Mouse (Mus musculus): Measurements from ENCODE around the gene Phf3. TPM values are rescaled to one million over a fixed set of nuclear protein-coding genes. Genes with fewer than 3 reads are reported as not detected.
"Not testable (repeated sequence)": the region's sequence is repeated elsewhere in the genome, so short reads cannot be mapped to it uniquely, and the experiment has no call there.

Phf3 gene
- polyA plus RNA-seq, 1 experiment from 2014 or later, result 33.4 TPM

GRCm38 (mm10) chr1:30789689-30790088, 84.0 kb downstream of the Phf3 start:
- no peaks in the 10 kb centered on the region for H3K4me1 ChIP-seq
- H3K27ac ChIP-seq (replicated peaks), result no peak overlapping the region
- no peaks in the 10 kb centered on the region for H3K9me3 ChIP-seq (replicated peaks)
- H3K9ac ChIP-seq, result no peak overlapping the region
- H3K4me2 ChIP-seq (replicated peaks), result no peak overlapping the region
- no peak overlapping the region for H3K4me3 ChIP-seq (replicated peaks)
- H3K36me3 ChIP-seq, result no peaks in the 10 kb centered on the region
- no peak for ATAC-seq (ENCODE audit: insufficient number of reproducible peaks, low FRiP score, low TSS enrichment, low read depth)
- no peaks in the 10 kb centered on the region for H3K27me3 ChIP-seq
- 61% methylated on average over 1 of the region's 1 CpGs for WGBS

DNA sequence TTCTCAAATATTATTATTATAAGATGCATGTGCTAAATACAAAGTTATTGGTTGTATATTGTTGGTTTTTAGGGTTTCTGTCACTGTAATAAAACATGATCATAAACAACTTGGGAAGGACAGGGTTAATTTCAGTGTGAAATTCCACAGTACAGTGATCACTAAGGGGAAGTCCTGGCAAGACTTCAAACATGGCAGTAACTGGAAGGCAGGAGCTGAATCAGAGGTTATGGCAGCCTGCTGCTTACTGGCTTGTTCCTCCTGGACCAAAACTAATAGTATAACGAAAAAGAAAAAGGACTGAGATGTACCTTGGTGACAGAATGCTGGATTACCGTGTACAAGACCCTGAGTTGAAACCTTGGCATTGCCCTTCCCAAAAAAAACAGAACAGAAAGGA, 84.7 kb downstream of the Phf3 start:
- H3K4me2 ChIP-seq (replicated peaks), result no peak overlapping the region
- H3K9ac ChIP-seq, result no peak overlapping the region
- no peaks in the 10 kb centered on the region for H3K36me3 ChIP-seq
- no peaks in the 10 kb centered on the region for H3K9me3 ChIP-seq (replicated peaks)
- ATAC-seq (ENCODE audit: insufficient number of reproducible peaks, low FRiP score, low TSS enrichment, low read depth), result no peak
- H3K27ac ChIP-seq (replicated peaks), result no peak overlapping the region
- H3K4me1 ChIP-seq, result no peaks in the 10 kb centered on the region
- H3K27me3 ChIP-seq, result no peaks in the 10 kb centered on the region
- no peak overlapping the region for H3K4me3 ChIP-seq (replicated peaks)
- 57% methylated on average over 2 of the region's 2 CpGs for WGBS

GRCm38 (mm10) chr1:30786583-30786982, 87.1 kb downstream of the Phf3 start:
- WGBS, result 80% methylated on average over 9 of the region's 9 CpGs
- ATAC-seq (ENCODE audit: insufficient number of reproducible peaks, low FRiP score, low TSS enrichment, low read depth), result no peak

GRCm38 (mm10) chr1:30783741-30784140, 90.0 kb downstream of the Phf3 start:
- no peaks in the 10 kb centered on the region for H3K9me3 ChIP-seq (replicated peaks)
- no peaks in the 10 kb centered on the region for H3K36me3 ChIP-seq
- WGBS, result 77% methylated on average over 6 of the region's 6 CpGs
- H3K27me3 ChIP-seq, result no peaks in the 10 kb centered on the region
- H3K4me1 ChIP-seq, result no peaks in the 10 kb centered on the region
- H3K4me2 ChIP-seq (replicated peaks), result no peak overlapping the region
- H3K27ac ChIP-seq (replicated peaks), result no peak overlapping the region
- ATAC-seq (ENCODE audit: insufficient number of reproducible peaks, low FRiP score, low TSS enrichment, low read depth), result no peak
- H3K9ac ChIP-seq, result no peak overlapping the region
- H3K4me3 ChIP-seq (replicated peaks), result no peak overlapping the region

More at GRCm38 (mm10) chr1:30786583-30786982, 87.1 kb downstream of the Phf3 start:
- Histone ChIP-seq H3K36me3 (no peaks in the 10 kb centered on the region), H3K4me3 (replicated peaks) (no peak overlapping the region), H3K27me3 (no peaks in the 10 kb centered on the region), H3K4me1 (no peaks in the 10 kb centered on the region), H3K9ac (no peak overlapping the region), H3K4me2 (replicated peaks) (no peak overlapping the region), H3K27ac (replicated peaks) (no peak overlapping the region), H3K9me3 (replicated peaks) (no peaks in the 10 kb centered on the region)

DNA sequence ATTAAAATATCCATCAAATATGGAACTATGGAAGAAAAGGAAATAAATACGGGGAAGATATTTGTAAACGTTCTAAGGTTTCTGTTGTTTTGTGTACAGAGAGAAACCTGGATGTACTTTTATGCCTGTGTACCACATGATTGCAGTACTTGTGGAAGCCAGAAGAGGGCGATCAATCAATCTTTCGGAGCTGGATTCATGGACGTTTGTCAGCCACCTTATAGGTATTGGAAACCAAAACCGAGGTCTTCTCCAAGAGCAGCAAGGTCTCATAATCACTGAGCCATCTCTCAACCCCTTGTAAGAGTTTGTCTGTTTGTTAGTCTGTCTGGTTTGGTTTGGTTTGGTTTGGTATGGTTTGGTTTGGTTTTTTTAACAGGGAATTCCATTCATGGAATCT, 93.4 kb downstream of the Phf3 start:
- 41% methylated on average over 6 of the region's 6 CpGs for WGBS
- H3K27me3 ChIP-seq, result no peaks in the 10 kb centered on the region
- no peak overlapping the region for H3K27ac ChIP-seq (replicated peaks)
- no peak overlapping the region for H3K9ac ChIP-seq
- H3K4me3 ChIP-seq (replicated peaks), result no peak overlapping the region
- H3K4me2 ChIP-seq (replicated peaks), result no peak overlapping the region
- H3K9me3 ChIP-seq (replicated peaks), result no peaks in the 10 kb centered on the region
- no peaks in the 10 kb centered on the region for H3K36me3 ChIP-seq
- ATAC-seq (ENCODE audit: insufficient number of reproducible peaks, low FRiP score, low TSS enrichment, low read depth), result no peak
- no peaks in the 10 kb centered on the region for H3K4me1 ChIP-seq

DNA sequence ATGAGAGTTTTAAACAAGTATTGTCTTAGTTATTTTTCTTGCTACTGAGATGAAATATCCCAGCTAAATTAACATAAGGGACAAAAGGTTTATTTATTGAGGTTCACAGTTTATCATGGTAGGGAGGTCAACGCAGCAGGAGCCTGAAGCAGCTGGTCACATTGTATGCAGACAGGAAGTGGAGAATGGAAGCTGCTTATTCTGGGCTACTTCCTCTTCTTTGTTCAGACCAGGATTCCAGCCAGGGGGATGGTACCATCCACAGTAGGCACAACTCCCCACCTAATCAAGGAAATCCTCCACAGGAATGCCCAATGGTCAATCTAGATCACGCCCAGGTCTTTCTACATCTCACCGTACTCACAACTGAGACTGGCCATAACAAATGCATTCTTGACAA, 94.2 kb downstream of the Phf3 start:
- no peak for ATAC-seq (ENCODE audit: insufficient number of reproducible peaks, low FRiP score, low TSS enrichment, low read depth)
- H3K9ac ChIP-seq, result no peak overlapping the region
- no peak overlapping the region for H3K4me3 ChIP-seq (replicated peaks)
- no peak overlapping the region for H3K27ac ChIP-seq (replicated peaks)
- H3K4me1 ChIP-seq, result no peaks in the 10 kb centered on the region
- no peak overlapping the region for H3K4me2 ChIP-seq (replicated peaks)
- 92% methylated on average over 3 of the region's 3 CpGs for WGBS
- H3K27me3 ChIP-seq, result no peaks in the 10 kb centered on the region
- no peaks in the 10 kb centered on the region for H3K36me3 ChIP-seq
- no peaks in the 10 kb centered on the region for H3K9me3 ChIP-seq (replicated peaks)

- H3K36me3 ChIP-seq, result no peaks in the 10 kb centered on the region
- 0 out of 2 replicates have a peak overlapping the region, but pooled peaks have one; percentile 13 for H3K4me3 ChIP-seq (replicated peaks)
- no peak overlapping the region for H3K9ac ChIP-seq
- no peaks in the 10 kb centered on the region for H3K27me3 ChIP-seq
- H3K27ac ChIP-seq (replicated peaks), result no peak overlapping the region
- no peaks in the 10 kb centered on the region for H3K4me1 ChIP-seq
- 17% methylated on average over 14 of the region's 14 CpGs for WGBS
- ATAC-seq (ENCODE audit: insufficient number of reproducible peaks, low FRiP score, low TSS enrichment, low read depth), result no peak
- no peaks in the 10 kb centered on the region for H3K9me3 ChIP-seq (replicated peaks)
- peak overlapping the region; percentile 25; the same call in 1 of the 2 replicates for H3K4me2 ChIP-seq (replicated peaks)
These were observed 95.2 kb downstream of the Phf3 start for GRCm38 (mm10) chr1:30778374-30779005.

DNA sequence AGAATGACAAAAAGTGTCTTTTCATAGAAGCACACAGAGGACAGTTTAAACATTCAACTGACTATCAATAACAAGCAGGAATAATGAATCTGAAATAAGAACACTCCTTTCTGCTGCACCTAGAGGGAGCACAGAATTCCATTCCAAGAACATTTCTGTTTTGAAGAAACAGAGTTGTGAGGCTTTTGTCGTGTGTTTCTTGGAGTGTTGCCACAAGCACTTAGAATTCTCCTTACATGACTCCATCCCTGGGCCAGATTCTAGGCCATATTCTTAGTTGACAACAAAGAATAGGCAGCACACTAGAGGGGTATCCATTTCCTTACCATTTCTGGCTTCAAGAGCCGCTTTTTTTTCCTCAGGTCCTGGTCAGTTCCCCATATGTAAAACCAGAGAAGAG, 97.5 kb downstream of the Phf3 start:
- no peaks in the 10 kb centered on the region for H3K36me3 ChIP-seq
- no peak overlapping the region for H3K4me2 ChIP-seq (replicated peaks)
- WGBS, result 49% methylated on average over 2 of the region's 2 CpGs
- no peak for ATAC-seq (ENCODE audit: insufficient number of reproducible peaks, low FRiP score, low TSS enrichment, low read depth)
- no peaks in the 10 kb centered on the region for H3K9me3 ChIP-seq (replicated peaks)
- H3K4me1 ChIP-seq, result no peaks in the 10 kb centered on the region
- no peak overlapping the region for H3K27ac ChIP-seq (replicated peaks)
- H3K27me3 ChIP-seq, result no peaks in the 10 kb centered on the region
- no peak overlapping the region for H3K4me3 ChIP-seq (replicated peaks)
- no peak overlapping the region for H3K9ac ChIP-seq

DNA sequence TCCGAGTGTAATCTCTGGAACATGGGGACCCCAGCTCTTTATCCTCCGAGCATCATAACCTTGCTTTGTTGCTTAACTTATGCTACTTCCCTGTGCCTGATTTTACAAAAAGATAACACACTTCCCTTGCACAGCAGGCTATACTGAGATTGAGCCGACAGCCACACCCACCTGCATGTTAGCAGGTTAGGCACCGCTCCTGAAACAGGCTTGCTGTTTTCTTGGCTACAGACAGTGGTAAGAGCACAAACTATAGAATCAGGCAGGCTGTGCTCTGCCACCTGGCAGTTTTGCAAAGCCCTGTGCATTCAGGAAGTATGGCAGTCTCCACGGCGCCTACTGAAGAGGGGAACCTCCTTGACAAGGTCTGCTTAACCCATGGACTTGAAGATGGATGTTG, 100.1 kb downstream of the Phf3 start:
- ATAC-seq (ENCODE audit: insufficient number of reproducible peaks, low FRiP score, low TSS enrichment, low read depth), result no peak
- Histone ChIP-seq H3K4me2 (replicated peaks) (no peak overlapping the region), H3K9ac (no peak overlapping the region), H3K27ac (replicated peaks) (no peak overlapping the region), H3K36me3 (no peaks in the 10 kb centered on the region), H3K4me1 (no peaks in the 10 kb centered on the region), H3K9me3 (replicated peaks) (no peaks in the 10 kb centered on the region), H3K4me3 (replicated peaks) (no peak overlapping the region), H3K27me3 (no peaks in the 10 kb centered on the region)
- WGBS, result 82% methylated on average over 6 of the region's 6 CpGs

GRCm38 (mm10) chr1:30772851-30773250, 100.9 kb downstream of the Phf3 start:
- no peak overlapping the region for H3K4me2 ChIP-seq (replicated peaks)
- ATAC-seq (ENCODE audit: insufficient number of reproducible peaks, low FRiP score, low TSS enrichment, low read depth), result no peak
- no peaks in the 10 kb centered on the region for H3K27me3 ChIP-seq
- H3K4me1 ChIP-seq, result no peaks in the 10 kb centered on the region
- no peaks in the 10 kb centered on the region for H3K9me3 ChIP-seq (replicated peaks)
- no peak overlapping the region for H3K4me3 ChIP-seq (replicated peaks)
- no peak overlapping the region for H3K27ac ChIP-seq (replicated peaks)
- H3K9ac ChIP-seq, result no peak overlapping the region
- WGBS, result 73% methylated on average over 7 of the region's 7 CpGs
- no peaks in the 10 kb centered on the region for H3K36me3 ChIP-seq

- Histone ChIP-seq H3K4me1 (no peaks in the 10 kb centered on the region), H3K9me3 (replicated peaks) (no peaks in the 10 kb centered on the region), H3K36me3 (no peaks in the 10 kb centered on the region), H3K27ac (replicated peaks) (no peak overlapping the region), H3K27me3 (no peaks in the 10 kb centered on the region), H3K9ac (no peak overlapping the region), H3K4me3 (replicated peaks) (no peak overlapping the region), H3K4me2 (replicated peaks) (no peak overlapping the region)
- no peak for ATAC-seq (ENCODE audit: insufficient number of reproducible peaks, low FRiP score, low TSS enrichment, low read depth)
- WGBS, result 76% methylated on average over 6 of the region's 6 CpGs
These were observed 101.9 kb downstream of the Phf3 start for GRCm38 (mm10) chr1:30771772-30772171.

GRCm38 (mm10) chr1:30770599-30770998, 103.1 kb downstream of the Phf3 start:
- ATAC-seq (ENCODE audit: insufficient number of reproducible peaks, low FRiP score, low TSS enrichment, low read depth); H3K4me3 ChIP-seq (replicated peaks); H3K36me3 ChIP-seq; H3K27me3 ChIP-seq; H3K4me1 ChIP-seq; H3K9ac ChIP-seq; H3K4me2 ChIP-seq (replicated peaks); H3K9me3 ChIP-seq (replicated peaks); H3K27ac ChIP-seq (replicated peaks): not testable (repeated sequence)
- 91% methylated on average over 13 of the region's 16 CpGs for WGBS
